Mouse (Mus musculus) adrenal gland, postnatal 14 days (tissue): ENCODE measurements at regions not wholly inside any gene's neighbourhood (a gene's known extent, or its start where the extent isn't known, plus 50 kb on each side); places are given as distances from the start of the nearest gene placed in this dataset.

ENCODE experiments used
- DNase-seq: peaks from one replicate; pipeline ENCODE4 v3.0.0; 2021; ENCODE audit warnings: mixed read lengths

- no peak for DNase-seq
These were observed 249.5 kb downstream of the Gm49356 start for GRCm38 (mm10) chr15:59138393-59139107.

DNA sequence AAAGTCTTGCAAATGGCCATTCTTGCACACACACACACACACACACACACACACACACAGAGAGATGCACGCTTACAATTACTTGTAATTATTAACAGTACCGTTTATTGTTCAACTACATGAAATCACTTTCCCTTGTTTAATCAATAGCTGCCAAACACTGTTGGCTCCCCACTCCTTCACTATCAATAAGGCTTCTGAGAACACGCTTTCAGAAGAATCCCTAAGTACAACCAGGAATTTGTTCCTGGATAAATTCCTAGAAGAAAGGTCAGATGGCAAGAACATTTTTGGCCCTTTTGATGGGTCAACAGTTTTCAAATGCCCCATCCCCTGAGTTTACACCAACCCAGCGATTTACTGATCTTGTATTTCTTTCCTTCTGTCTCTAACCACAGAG lies 252.5 kb downstream of the Gm49356 start:
- no peak for DNase-seq

DNA sequence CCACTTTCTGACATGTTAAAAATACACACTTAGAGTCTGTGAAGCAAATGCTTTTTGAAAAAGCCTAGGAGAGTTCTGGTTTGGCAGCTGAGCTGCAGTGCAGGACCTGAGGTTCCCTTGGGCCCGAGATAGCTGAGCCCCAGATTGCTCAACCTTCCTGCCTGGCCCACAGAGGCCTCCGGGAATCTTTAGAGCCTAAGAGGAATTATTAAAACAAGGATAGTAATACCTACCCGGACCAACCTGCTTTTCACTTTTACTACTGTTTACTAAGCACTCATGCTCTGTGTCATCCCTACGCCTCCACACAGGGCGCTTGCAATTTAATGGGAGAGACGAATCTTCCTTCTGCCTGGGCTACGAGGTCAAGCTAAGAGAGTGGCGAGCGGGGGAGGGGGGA lies 253.4 kb downstream of the Gm49356 start:
- DNase-seq, result peak; percentile 50

GRCm38 (mm10) chr15:59143891-59144290 lies 254.8 kb downstream of the Gm49356 start:
- DNase-seq, result no peak

DNA sequence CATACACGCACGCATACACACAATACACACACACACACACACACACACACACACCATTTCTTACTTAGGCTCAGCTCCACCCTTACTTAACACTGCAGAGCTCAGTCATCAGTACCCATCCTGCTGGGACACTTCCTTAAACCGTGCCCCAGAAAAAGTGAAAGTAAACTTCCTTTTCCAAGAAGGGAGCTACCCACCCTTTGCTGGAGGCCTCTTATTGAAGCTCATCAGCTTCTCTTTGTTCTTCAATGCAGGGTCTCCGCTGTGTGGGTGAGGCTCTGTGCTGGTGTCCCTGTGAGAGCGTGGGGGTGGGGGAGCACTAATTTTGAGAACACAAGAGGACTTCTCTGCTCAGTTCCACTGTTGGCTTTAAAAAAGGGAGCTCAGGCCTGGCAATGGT lies 256.6 kb downstream of the Gm49356 start:
- DNase-seq, result no peak

GRCm38 (mm10) chr15:59146111-59146510 lies 257.0 kb downstream of the Gm49356 start:
- no peak for DNase-seq

DNA sequence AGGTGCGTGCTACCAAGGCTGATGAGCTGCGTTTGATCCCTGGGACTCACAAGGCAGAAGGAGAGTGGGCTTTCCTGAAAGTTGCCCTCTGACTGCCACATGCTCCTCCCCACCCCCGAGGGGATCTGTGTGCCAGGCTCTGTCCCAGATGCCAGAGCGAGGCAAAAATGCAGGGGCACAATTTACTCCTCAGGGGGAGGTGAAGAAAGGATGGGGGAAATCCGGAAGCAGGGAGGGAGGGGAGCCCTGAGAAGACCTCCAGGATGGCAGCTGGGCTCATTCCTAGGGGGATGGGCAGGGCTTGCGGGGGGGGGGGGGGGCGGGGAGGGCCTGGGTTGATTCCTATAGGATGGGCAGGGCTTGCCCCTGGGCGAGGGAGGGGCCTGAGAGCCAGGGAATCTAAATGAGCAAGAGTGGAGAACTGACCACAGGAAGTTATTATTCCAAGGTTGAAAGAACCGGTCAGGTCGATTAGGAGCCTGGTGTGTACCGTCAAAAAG lies 257.5 kb downstream of the Gm49356 start:
- no peak for DNase-seq

DNA sequence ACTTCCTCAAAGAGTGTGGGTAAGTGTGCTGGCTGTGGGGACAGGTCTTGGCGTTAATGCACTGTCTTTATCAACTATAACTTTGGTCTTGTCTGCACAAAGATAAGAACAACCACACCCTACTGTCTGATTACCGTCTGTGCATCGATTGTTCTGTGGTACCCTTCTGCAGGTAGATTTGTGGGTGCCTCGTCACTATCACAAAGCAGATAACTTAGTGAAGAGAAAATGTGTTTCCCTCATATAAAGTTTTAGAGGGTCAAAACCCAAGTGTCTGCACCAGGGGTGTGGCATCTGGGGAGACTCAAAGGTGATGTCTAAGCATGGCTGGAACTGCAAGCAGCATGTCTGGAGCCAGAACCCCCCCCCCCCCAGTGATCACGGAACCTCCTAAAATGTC lies 259.4 kb downstream of the Gm49356 start:
- DNase-seq, result no peak

GRCm38 (mm10) chr15:59151506-59151905 lies 262.4 kb downstream of the Gm49356 start:
- no peak for DNase-seq

DNA sequence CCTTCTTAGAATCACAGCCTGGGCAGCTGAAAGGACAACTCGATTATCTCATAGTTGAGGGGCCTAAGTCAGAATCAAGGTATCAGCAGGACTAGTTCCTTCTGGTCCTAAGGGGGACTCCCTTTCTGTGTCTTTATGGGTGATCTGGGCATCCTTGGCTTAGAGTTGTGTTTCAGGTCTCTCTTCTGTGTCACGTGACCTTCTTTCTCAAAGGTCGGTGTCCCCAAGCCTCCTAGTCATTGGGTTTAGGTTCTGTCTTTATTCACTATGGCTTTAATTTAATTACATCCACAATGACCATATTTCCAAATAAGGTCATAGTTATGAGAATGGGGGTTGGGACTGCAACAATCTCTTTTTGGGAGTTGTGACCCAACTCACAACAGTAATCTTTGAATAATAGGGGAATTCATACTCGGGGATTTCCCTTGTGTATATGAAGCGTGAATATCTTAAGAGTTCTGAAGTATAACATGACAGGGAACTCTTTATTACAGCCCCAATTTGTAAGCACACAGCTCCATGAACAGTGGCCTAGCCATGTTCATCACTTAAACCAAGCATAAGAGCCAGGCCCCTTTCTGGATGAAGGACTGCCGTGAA lies 263.8 kb downstream of the Gm49356 start:
- DNase-seq, result no peak

DNA sequence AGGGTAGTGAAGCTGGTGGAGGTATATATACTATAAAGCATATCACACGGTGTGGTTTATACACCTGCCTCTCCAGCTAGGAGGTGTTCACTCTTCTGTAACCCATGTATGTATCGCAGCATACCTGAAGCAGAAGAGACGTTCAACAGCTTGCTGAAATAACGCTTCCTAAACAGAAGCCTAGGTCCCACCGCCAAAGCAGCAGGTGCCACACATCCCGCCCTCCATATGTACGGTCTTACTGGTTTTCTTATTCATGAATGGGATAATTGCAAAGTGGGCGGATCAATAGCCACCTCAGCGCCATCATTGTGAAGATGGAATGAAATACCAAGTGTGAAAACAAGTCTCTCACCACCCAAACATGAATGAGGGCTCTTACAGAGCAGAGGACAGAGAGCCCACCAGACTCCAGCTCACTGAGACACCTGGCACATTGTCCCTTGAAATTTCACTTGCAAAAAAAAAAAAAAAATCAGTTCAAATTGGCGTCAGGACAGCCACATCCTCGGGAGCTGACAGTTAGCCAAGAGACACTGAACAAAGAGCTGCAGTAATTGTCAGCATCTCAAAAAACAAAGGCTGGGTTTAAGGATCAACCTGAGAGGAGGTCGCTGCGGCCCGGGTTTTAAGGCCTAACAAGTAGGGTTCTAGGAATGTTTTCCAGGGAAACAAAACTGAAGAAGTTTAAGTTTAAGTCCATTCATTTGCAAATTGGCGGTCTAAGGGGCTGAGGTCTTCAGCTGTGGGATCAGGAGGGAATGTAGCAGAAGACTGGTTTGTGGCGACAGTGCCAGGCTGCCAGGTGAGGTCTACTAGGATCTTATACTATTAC lies 264.5 kb downstream of the Gm49356 start:
- no peak for DNase-seq

- DNase-seq, result no peak
These were observed 265.6 kb downstream of the Gm49356 start for GRCm38 (mm10) chr15:59154407-59155288.

DNA sequence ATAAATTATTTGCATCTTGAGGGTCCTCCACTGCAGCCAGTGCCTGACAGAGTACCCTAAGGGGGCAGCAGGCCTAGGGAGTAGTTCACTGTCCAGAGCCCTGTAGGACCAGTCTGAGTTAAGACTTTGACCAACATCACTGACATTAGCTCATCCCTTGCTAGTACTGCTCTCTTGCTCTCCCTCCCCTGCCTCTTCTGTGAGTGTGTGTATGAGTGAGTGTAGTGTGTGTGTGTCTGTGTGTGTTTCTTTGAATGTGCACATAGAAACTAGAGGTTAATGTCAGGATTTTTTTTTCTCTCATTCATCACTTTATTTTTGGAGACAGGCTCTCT lies 266.2 kb downstream of the Gm49356 start:
- DNase-seq, result no peak

DNA sequence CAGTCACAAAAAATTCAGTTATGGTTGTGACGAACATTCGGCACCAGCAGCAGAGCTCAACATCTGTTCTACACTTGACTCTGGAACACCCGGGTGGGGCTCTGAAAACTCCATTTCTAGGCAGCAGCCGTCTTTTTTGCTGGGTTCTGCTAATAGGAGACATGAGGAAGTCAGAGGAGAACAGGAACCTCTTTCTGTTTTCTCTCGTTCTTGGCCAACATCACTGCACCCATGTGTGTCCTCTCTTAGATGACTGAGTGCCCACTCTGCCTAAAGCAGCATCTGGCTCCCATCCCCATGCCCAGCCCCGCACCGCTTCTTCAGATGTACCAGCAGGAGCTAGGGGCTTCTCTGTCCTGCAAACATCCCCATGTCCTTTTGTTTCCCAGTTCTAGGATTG lies 267.2 kb downstream of the Gm49356 start:
- DNase-seq, result no peak

DNA sequence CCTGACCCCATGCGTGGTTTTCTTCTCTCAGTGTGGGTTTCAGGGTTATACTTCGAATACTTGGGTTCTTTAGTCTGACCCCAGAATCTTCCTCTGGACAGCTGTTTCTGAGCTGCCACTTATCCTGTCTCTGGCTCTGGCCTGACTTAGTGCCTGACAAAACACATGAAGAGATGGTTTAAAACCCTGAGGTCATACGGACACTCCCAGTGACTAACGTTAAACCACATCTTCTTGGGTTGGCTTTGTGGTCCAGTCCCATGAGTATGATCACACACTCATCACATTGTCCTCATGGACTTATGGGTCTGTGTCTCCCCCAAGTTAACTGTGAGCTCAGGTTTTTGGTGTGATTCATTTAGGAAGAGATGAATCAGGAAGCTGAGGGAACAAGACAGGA lies 269.7 kb downstream of the Gm49356 start:
- no peak for DNase-seq

DNA sequence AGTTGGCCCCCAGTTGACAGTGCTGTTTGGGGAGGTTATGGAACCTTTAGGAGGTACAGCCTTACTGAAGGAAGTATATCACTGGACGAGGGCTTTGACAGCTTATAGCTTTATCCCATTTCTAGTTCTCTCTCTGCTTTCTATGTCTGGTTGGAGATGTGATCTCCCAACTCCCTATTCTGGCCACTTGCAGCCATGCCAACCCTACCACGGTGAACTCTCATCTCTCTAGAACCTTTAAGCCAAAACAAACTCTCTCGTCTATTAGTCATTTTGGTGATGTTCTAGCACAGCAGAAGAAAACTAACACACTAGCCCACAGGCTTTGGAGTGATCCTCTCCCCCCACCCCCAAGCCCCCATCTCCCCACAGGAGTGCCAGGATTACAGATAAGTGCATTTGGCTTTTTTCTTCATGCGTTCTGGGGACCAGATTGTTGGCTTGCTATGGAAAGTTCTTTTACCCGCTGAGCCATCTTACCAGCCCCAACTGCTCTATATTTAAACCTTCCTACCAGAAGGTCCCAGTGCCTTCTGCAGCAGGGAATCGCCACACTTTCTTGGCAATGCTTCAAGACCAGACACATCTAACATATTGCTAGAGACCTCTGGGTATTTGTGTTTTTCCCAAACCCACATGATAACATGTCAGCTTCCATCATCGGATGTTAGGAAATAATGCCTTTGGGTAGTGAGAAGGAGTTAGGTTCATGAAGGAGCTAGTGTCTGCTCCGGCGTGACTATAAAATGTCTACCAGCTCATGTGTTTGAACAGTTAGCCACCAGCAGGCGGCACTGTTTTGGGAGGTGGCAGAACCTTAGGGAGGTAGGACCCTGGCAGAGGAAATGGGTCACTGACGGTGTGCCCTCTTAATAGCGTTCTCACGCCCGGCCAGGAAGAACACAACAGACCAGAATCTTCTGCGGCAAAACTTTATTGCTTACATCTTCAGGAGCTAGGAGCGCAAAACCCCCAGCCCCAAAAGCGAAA lies 272.1 kb downstream of the Gm49356 start:
- DNase-seq, result no peak

DNA sequence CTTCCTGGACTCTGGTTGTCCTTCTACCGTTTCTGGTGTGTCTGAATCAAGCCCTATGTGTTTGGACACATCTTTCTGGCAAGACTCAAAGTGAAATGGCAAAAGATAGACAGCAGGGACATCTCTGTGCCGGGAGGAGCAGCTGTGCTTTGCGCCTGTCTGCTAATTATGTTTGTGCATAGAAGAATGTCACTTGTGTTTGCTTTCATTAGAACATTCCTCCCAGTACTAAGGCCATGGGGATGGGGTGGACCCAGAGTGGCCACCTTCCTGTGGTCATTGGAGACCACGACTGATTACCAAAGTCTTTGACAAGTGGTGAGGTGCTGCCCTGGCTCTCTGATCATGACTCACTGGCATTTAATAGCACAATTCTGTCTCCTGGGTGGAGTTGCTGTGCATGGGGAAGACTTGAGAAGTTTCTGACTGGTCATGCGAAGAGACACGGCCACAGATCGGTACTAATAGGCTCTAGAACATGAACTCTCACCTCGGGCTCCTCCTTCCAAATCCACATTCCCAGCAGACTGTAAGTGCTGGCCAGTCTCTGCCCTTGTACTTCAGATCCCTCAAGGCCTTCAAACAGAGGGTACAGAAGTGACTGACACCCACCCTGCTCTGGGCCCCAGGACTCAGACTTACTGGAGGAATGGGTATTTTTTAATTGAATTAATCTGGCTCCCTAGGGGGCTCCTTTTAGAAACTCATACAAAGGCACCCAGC lies 279.0 kb downstream of the Gm49356 start:
- no peak for DNase-seq

DNA sequence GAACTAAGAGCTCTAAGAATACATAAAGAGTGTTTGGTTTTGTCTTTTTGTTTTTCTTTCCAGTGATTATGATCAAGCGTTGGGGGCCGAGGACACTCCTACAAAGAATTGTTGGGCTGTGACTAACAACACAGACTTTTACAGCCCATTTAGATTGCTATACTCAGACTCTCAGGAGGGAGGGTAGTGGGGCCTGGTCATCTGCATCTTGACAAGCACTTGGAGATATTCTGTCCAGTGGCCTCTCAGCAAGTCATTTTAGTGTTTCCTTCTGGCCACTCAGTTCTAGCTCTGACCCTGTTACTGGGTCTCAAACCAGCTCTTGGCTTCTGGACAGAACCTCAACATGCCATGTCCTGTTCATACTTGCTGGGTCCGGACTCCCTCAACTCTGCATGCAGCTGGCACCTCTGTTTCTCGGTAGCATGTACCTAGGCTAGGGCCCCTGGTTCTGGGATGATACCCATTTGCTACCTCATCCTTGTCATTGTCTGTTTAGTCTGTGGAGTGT lies 279.6 kb downstream of the Gm49356 start:
- no peak for DNase-seq

- DNase-seq, result no peak
These were observed 280.2 kb downstream of the Gm49356 start for GRCm38 (mm10) chr15:59169237-59169797.

GRCm38 (mm10) chr15:59169831-59170230 lies 280.7 kb downstream of the Gm49356 start:
- no peak for DNase-seq
